Mouse (Mus musculus): ENCODE data around the gene Ankrd11. TPM values are rescaled to one million over a fixed set of nuclear protein-coding genes. Genes with fewer than 3 reads are reported as not detected.

The Ankrd11 gene
- polyA plus RNA-seq, 1 experiment from 2014 or later = 63.3 TPM

DNA sequence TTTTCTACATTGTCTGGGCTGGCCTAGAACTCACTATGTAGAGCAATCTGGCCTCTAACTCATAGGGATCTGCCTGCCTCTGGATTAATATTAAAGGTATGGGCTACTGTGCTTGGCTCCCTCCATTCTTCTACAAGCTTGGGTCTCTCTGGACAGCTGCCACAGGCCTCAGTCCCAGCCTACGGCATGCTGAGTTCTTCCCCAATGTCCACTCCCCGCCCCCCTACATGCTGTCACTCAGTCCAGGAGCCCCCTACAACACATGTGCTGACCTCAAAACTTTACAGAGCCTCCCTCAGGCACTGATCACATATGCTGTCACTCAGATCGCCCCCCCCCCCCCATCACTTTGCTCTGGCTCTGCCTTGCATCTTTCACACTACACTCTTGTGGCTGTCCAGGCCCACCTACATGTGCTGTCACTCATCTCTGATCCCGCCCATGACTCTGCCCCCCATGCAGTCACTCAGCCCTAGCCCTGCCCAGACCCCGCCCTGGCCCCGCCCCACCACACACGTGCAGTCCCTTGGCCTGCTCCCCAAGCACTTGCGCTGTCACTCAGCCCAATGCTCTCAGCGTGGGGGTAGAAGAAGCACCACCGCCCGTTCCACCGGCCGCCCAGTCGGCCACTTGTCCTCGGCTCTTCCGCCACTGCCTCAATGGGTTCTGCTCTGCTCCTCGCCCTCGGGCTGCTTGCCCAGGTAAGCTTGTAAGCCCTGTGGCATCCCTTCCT lies 194.1 kb downstream of the Ankrd11 start, which contains the start of gene Cdh15:
TSS of gene Cdh15 (plus strand) at position 138 of the 733 bp plus-strand sequence.
- peak within 1 kb of the TSS in 1 of 2 experiments; percentile 17; a peak in 1 of 4 replicates for H3K4me3 ChIP-seq (ENCODE audit: control insufficient read depth in 1 of 2, insufficient read depth in 1 of 2, low read depth in 1 of 2, low read length in 2 of 2)
- no peaks in the 10 kb centered on the region for H3K36me3 ChIP-seq (ENCODE audit: control insufficient read depth, insufficient read depth, low read length)
- H3K4me1 ChIP-seq (ENCODE audit: control insufficient read depth in 2 of 2, insufficient read depth in 2 of 2, low read length in 2 of 2) = peaks cover 10 to 15% of the 10 kb centered on the region in 2 experiments; a peak in 3 of 4 replicates
- H3K27ac ChIP-seq (replicated peaks in 1 of 2; ENCODE audit: control insufficient read depth in 1 of 2, insufficient read depth in 1 of 2, low read depth in 2 of 2, low read length in 2 of 2) = no peak within 1 kb of the TSS
- H3K4me2 ChIP-seq (ENCODE audit: low read length) = peak within 1 kb of the TSS; percentile 53
- H3K9me3 ChIP-seq (ENCODE audit: control insufficient read depth, low read length) = no peaks in the 10 kb centered on the region
- H3K27me3 ChIP-seq (ENCODE audit: control insufficient read depth, insufficient read depth, low read length) = peaks cover 18% of the 10 kb centered on the region
- peak; percentile 74 for ATAC-seq (ENCODE audit: insufficient number of reproducible peaks, insufficient read depth, low FRiP score, low read depth)
- WGBS = 11% methylated on average over 17 of the region's 18 CpGs
- peak within 1 kb of the TSS; percentile 16; the same call in 1 of the 2 replicates for H3K9ac ChIP-seq (ENCODE audit: low read length)

DNA sequence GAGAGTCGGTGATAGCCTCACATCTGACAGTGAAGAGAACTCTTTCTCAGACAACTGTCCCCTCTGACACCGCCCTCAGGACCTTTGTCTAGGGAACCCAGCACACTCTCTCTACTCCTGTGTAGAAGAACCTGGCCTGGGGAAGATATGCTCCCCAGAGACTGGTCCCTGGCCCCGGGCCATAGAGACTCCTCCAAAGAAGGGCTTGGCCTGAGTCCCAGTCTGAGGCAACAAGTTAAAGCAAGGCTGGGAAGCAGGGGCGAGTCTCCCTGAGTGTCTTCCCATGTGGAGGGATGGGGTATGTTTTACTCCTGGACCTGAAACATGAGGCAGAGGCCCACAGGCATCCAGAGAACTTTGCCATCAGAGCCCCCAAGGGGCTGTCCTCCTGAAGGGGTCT lies 196.4 kb downstream of the Ankrd11 start:
- Histone ChIP-seq H3K9ac (ENCODE audit: low read length) (no peak overlapping the region), H3K27me3 (ENCODE audit: control insufficient read depth, insufficient read depth, low read length) (peaks cover 15% of the 10 kb centered on the region), H3K4me2 (ENCODE audit: low read length) (no peak overlapping the region), H3K9me3 (ENCODE audit: control insufficient read depth, low read length) (no peaks in the 10 kb centered on the region), H3K27ac (replicated peaks in 1 of 2; ENCODE audit: control insufficient read depth in 1 of 2, insufficient read depth in 1 of 2, low read depth in 2 of 2, low read length in 2 of 2) (no peak overlapping the region), H3K4me1 (ENCODE audit: control insufficient read depth in 2 of 2, insufficient read depth in 2 of 2, low read length in 2 of 2) (peaks cover 13 to 15% of the 10 kb centered on the region in 2 experiments; a peak in 3 of 4 replicates), H3K4me3 (ENCODE audit: control insufficient read depth in 1 of 2, insufficient read depth in 1 of 2, low read depth in 1 of 2, low read length in 2 of 2) (no peak overlapping the region), H3K36me3 (ENCODE audit: control insufficient read depth, insufficient read depth, low read length) (no peaks in the 10 kb centered on the region)
- ATAC-seq (ENCODE audit: insufficient number of reproducible peaks, insufficient read depth, low FRiP score, low read depth) = no peak
- 61% methylated on average over 4 of the region's 4 CpGs for WGBS

DNA sequence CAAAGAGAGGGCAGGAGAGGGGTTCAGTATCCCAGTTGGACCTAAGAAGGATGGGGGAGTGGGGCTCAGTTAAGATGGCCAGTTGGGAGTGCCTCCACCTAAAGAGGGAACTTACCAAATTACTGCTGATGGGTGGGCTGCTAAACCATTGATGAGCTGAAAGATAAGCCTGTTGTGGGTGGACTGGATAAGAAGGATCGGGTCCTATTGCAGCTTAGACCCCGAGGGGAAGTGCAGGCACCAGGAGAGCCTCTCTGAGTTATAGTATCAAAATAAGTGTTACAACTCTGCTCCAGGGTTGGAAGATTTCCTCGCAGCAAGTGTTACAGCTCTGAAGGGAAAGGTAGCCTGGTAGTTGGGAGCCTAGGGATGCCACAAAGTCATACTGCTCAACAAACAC lies 197.9 kb downstream of the Ankrd11 start:
- H3K4me3 ChIP-seq (ENCODE audit: control insufficient read depth in 1 of 2, insufficient read depth in 1 of 2, low read depth in 1 of 2, low read length in 2 of 2) = no peak overlapping the region
- 60% methylated on average over 3 of the region's 3 CpGs for WGBS
- H3K4me1 ChIP-seq (ENCODE audit: control insufficient read depth in 2 of 2, insufficient read depth in 2 of 2, low read length in 2 of 2) = peaks cover 13 to 15% of the 10 kb centered on the region in 2 experiments; a peak in 3 of 4 replicates
- H3K4me2 ChIP-seq (ENCODE audit: low read length) = no peak overlapping the region
- H3K27me3 ChIP-seq (ENCODE audit: control insufficient read depth, insufficient read depth, low read length) = peaks cover 11% of the 10 kb centered on the region
- ATAC-seq (ENCODE audit: insufficient number of reproducible peaks, insufficient read depth, low FRiP score, low read depth) = no peak
- H3K27ac ChIP-seq (replicated peaks in 1 of 2; ENCODE audit: control insufficient read depth in 1 of 2, insufficient read depth in 1 of 2, low read depth in 2 of 2, low read length in 2 of 2) = no peak overlapping the region
- H3K9ac ChIP-seq (ENCODE audit: low read length) = no peak overlapping the region
- H3K36me3 ChIP-seq (ENCODE audit: control insufficient read depth, insufficient read depth, low read length) = no peaks in the 10 kb centered on the region
- no peaks in the 10 kb centered on the region for H3K9me3 ChIP-seq (ENCODE audit: control insufficient read depth, low read length)

DNA sequence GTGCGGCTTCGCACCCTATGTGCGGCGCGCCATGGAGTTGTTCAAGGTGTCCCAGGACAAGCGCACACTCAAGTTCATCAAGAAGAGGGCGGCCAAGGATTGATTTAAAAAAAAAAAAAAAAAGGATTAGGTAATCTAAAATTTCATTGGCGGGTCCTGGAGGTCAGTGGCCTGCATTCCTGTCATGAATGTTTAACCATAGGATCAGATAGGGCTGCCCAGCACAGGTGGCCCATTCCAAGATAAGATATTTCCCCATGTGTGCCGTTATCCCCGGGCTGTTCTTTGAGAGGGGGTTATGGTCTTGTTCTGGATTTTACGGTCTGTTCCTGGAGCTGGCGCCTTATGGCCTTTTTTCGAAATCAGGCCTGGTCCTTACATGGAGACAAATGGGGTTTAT lies 205.4 kb downstream of the Ankrd11 start:
- Histone ChIP-seq H3K9ac (ENCODE audit: low read length) (no peak overlapping the region), H3K36me3 (ENCODE audit: control insufficient read depth, insufficient read depth, low read length) (no peaks in the 10 kb centered on the region), H3K4me2 (ENCODE audit: low read length) (no peak overlapping the region), H3K27me3 (ENCODE audit: control insufficient read depth, insufficient read depth, low read length) (no peaks in the 10 kb centered on the region), H3K4me1 (ENCODE audit: control insufficient read depth in 2 of 2, insufficient read depth in 2 of 2, low read length in 2 of 2) (peaks cover 0 to 3% of the 10 kb centered on the region in 2 experiments; a peak in 2 of 4 replicates), H3K4me3 (ENCODE audit: control insufficient read depth in 1 of 2, insufficient read depth in 1 of 2, low read depth in 1 of 2, low read length in 2 of 2) (no peak overlapping the region), H3K27ac (replicated peaks in 1 of 2; ENCODE audit: control insufficient read depth in 1 of 2, insufficient read depth in 1 of 2, low read depth in 2 of 2, low read length in 2 of 2) (no peak overlapping the region), H3K9me3 (ENCODE audit: control insufficient read depth, low read length) (no peaks in the 10 kb centered on the region)
- ATAC-seq (ENCODE audit: insufficient number of reproducible peaks, insufficient read depth, low FRiP score, low read depth) = no peak
- 86% methylated on average over 13 of the region's 13 CpGs for WGBS

DNA sequence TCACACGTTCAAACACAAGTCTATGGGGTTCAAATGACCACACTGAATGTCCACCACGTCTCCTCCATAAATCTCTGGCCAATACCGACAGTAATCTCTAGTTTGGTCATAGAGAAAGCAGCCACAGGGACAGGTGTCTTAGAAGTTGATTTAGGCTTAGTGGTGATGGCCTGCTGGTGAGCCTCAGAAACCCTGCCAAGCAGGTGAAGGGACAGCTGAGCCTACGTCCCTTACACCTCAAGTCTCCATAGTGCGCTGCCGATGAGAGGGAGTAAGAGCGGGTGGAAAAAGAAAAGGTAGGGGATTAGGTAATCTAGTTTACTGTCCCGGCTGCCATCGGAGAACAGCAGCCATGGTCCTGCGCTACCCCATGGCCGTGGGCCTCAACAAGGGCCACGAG lies 205.9 kb downstream of the Ankrd11 start:
- H3K4me1 ChIP-seq (ENCODE audit: control insufficient read depth in 2 of 2, insufficient read depth in 2 of 2, low read length in 2 of 2) = peaks cover 0 to 3% of the 10 kb centered on the region in 2 experiments; a peak in 2 of 4 replicates
- no peak overlapping the region for H3K4me3 ChIP-seq (ENCODE audit: control insufficient read depth in 1 of 2, insufficient read depth in 1 of 2, low read depth in 1 of 2, low read length in 2 of 2)
- no peak overlapping the region for H3K27ac ChIP-seq (replicated peaks in 1 of 2; ENCODE audit: control insufficient read depth in 1 of 2, insufficient read depth in 1 of 2, low read depth in 2 of 2, low read length in 2 of 2)
- no peaks in the 10 kb centered on the region for H3K36me3 ChIP-seq (ENCODE audit: control insufficient read depth, insufficient read depth, low read length)
- no peaks in the 10 kb centered on the region for H3K9me3 ChIP-seq (ENCODE audit: control insufficient read depth, low read length)
- ATAC-seq (ENCODE audit: insufficient number of reproducible peaks, insufficient read depth, low FRiP score, low read depth) = no peak
- H3K9ac ChIP-seq (ENCODE audit: low read length) = no peak overlapping the region
- 86% methylated on average over 12 of the region's 12 CpGs for WGBS
- no peak overlapping the region for H3K4me2 ChIP-seq (ENCODE audit: low read length)
- no peaks in the 10 kb centered on the region for H3K27me3 ChIP-seq (ENCODE audit: control insufficient read depth, insufficient read depth, low read length)

DNA sequence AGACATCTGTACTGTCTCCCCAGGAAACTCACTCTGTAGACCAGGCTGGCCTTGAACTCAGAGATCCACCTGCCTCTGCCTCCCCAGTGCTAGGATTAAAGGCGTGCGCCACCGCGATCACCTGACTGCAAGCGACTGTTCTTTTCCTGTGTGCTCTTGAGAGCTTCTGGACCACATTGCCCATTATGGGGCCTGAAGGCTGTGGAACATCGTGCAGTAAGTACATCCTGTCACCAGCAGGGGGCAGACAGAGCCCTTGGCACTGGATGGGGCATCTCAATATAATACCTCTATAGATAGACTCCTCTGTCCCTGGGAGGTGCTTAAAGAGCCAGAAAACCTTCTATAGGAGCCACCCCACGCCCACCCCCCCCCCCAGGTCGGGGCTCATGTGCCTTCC lies 207.1 kb downstream of the Ankrd11 start:
- Histone ChIP-seq H3K4me2 (ENCODE audit: low read length) (no peak overlapping the region), H3K9me3 (ENCODE audit: control insufficient read depth, low read length) (no peaks in the 10 kb centered on the region), H3K27me3 (ENCODE audit: control insufficient read depth, insufficient read depth, low read length) (no peaks in the 10 kb centered on the region), H3K9ac (ENCODE audit: low read length) (no peak overlapping the region), H3K36me3 (ENCODE audit: control insufficient read depth, insufficient read depth, low read length) (no peaks in the 10 kb centered on the region), H3K4me3 (ENCODE audit: control insufficient read depth in 1 of 2, insufficient read depth in 1 of 2, low read depth in 1 of 2, low read length in 2 of 2) (no peak overlapping the region), H3K4me1 (ENCODE audit: control insufficient read depth in 2 of 2, insufficient read depth in 2 of 2, low read length in 2 of 2) (no peaks in the 10 kb centered on the region), H3K27ac (replicated peaks in 1 of 2; ENCODE audit: control insufficient read depth in 1 of 2, insufficient read depth in 1 of 2, low read depth in 2 of 2, low read length in 2 of 2) (no peak overlapping the region)
- 27% methylated on average over 8 of the region's 8 CpGs for WGBS
- peak; percentile 44; the same call in 1 of the 2 replicates for ATAC-seq (ENCODE audit: insufficient number of reproducible peaks, insufficient read depth, low FRiP score, low read depth)

DNA sequence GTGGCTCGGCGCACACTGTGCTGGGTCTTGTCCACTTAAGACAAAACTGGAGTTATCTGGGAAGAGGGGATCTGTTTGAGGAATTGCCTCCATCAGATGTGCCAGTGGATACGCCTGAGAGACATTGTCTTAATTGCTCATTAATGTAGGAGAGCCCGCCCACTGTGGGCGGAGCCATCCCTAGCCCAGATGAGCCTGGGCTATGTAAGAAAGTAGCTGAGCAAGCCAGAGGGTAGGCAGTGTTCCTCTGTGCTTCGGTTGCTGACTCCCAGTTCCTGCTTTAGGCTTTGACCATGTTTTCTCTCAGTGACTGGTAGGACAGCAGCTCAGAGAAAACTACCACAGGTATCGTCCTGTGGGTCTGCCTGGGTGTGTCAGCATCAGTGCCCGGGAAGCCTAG lies 207.7 kb downstream of the Ankrd11 start:
- no peak overlapping the region for H3K9ac ChIP-seq (ENCODE audit: low read length)
- no peaks in the 10 kb centered on the region for H3K36me3 ChIP-seq (ENCODE audit: control insufficient read depth, insufficient read depth, low read length)
- no peak overlapping the region for H3K4me2 ChIP-seq (ENCODE audit: low read length)
- H3K27ac ChIP-seq (replicated peaks in 1 of 2; ENCODE audit: control insufficient read depth in 1 of 2, insufficient read depth in 1 of 2, low read depth in 2 of 2, low read length in 2 of 2) = no peak overlapping the region
- H3K4me1 ChIP-seq (ENCODE audit: control insufficient read depth in 2 of 2, insufficient read depth in 2 of 2, low read length in 2 of 2) = no peaks in the 10 kb centered on the region
- H3K4me3 ChIP-seq (ENCODE audit: control insufficient read depth in 1 of 2, insufficient read depth in 1 of 2, low read depth in 1 of 2, low read length in 2 of 2) = no peak overlapping the region
- no peak for ATAC-seq (ENCODE audit: insufficient number of reproducible peaks, insufficient read depth, low FRiP score, low read depth)
- WGBS = 79% methylated on average over 8 of the region's 8 CpGs
- no peaks in the 10 kb centered on the region for H3K9me3 ChIP-seq (ENCODE audit: control insufficient read depth, low read length)
- no peaks in the 10 kb centered on the region for H3K27me3 ChIP-seq (ENCODE audit: control insufficient read depth, insufficient read depth, low read length)

Data from heart, embryonic 14.5 days (tissue).